Mouse (Mus musculus): ENCODE measurements around the gene Oxct2a. TPM values are rescaled to one million over a fixed set of nuclear protein-coding genes. Genes with fewer than 3 reads are reported as not detected.

Gene Oxct2a
- polyA plus RNA-seq (2015; fragmentation: Nextera tagmentation; extraction: Ambion mirVana): 0.17 TPM in 1 of 2 replicates, not detected in the other

DNA sequence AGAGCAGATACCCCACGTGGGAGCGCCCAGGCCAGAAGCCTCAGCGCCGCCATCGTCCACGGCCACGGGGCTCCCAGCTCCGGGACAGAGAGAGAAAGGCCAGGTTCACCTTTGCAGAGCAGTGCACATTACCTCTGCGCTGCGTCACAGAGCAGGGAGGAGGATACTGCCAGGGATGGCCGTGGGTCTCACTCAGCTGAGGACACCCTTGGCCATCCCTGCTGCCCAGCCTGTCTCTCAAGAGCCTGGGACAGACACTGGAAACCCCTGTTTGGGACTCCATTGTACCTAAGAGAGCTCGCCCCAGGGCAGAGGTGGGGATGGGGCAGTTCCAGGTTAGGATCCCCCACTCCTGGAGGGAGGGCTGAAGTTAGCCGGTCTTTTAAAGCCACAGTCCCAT is at the start of gene Oxct2a:
Oxct2a (minus strand) TSS at position 101 of the 400 bp plus-strand sequence.
- H3K27me3 ChIP-seq: peaks cover 22% of the 10 kb centered on the region
- no peak within 1 kb of the TSS for H3K27ac ChIP-seq
- no peaks in the 10 kb centered on the region for H3K9me3 ChIP-seq
- no peak for ATAC-seq (ENCODE audit: insufficient number of reproducible peaks, low FRiP score, low TSS enrichment, low read depth)
- peak within 1 kb of the TSS; percentile 23 for H3K4me3 ChIP-seq
- 6% methylated on average over 12 of the region's 13 CpGs for WGBS
- H3K36me3 ChIP-seq: no peaks in the 10 kb centered on the region
- peak within 1 kb of the TSS; percentile 47 for H3K4me2 ChIP-seq
- H3K9ac ChIP-seq: no peak within 1 kb of the TSS
- peaks cover 4% of the 10 kb centered on the region; the same call in 1 of the 2 replicates for H3K4me1 ChIP-seq

DNA sequence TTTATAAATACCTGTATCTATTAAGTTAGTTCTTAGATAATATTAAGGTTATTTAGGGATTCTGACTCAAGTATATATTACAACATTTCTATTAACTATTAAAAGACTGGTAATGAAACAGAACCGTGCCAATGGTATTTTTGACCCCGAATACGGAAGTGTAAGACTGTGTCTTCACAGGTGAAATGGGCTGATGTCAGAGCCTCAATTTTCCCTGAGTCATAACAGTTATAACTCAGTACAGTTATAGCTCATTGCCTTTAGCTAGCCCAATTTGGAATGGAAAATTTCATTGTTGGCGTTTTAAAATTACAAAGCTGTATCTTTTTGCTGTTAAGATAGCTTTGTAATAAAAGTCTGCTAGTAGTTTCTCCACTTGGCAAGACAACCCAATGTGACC is 40.1 kb upstream of the Oxct2a start:
- Histone ChIP-seq H3K27me3 (no peaks in the 10 kb centered on the region), H3K36me3 (peaks cover 82% of the 10 kb centered on the region), H3K4me2 (no peak overlapping the region), H3K4me3 (no peak overlapping the region), H3K9ac (no peak overlapping the region), H3K9me3 (no peaks in the 10 kb centered on the region), H3K27ac (no peak overlapping the region), H3K4me1 (no peaks in the 10 kb centered on the region)
- 92% methylated on average over 4 of the region's 4 CpGs for whole genome bisulfite sequencing
- ATAC-seq (ENCODE audit: insufficient number of reproducible peaks, low FRiP score, low TSS enrichment, low read depth): no peak

GRCm38 (mm10) chr4:123360771-123361170 is 37.3 kb upstream of the Oxct2a start:
- H3K4me1 ChIP-seq: no peaks in the 10 kb centered on the region
- peaks cover 76% of the 10 kb centered on the region for H3K36me3 ChIP-seq
- no peak overlapping the region for H3K4me2 ChIP-seq
- H3K9me3 ChIP-seq: no peaks in the 10 kb centered on the region
- WGBS: 92% methylated on average over 12 of the region's 12 CpGs
- no peak overlapping the region for H3K9ac ChIP-seq
- no peak for ATAC-seq (ENCODE audit: insufficient number of reproducible peaks, low FRiP score, low TSS enrichment, low read depth)
- H3K27ac ChIP-seq: no peak overlapping the region
- H3K27me3 ChIP-seq: no peaks in the 10 kb centered on the region
- H3K4me3 ChIP-seq: no peak overlapping the region

DNA sequence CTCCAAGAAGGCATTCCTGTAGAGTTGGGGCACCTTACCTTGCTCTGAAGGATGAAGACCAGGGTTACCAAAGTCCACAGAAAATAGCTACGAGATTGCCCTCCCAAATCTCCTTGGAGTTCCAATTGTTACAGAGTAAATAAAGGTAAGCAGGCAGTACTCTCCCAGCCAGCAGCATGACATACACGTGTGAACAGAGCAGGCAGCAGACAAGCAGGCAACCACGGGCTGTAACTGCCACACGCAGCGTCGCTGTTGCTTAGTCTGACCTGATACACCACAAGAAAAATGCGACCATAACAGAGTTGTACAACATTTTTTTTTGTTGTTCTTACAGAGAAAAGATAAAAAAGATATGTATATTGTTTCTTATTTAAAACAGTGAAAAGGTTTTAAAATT is 35.2 kb upstream of the Oxct2a start:
- 93% methylated on average over 7 of the region's 7 CpGs for WGBS

GRCm38 (mm10) chr4:123355941-123356340 is 32.5 kb upstream of the Oxct2a start:
- ATAC-seq (ENCODE audit: insufficient number of reproducible peaks, low FRiP score, low TSS enrichment, low read depth): no peak

More for the DNA sequence above, 35.2 kb upstream of the Oxct2a start:
- Histone ChIP-seq H3K4me1 (no peaks in the 10 kb centered on the region), H3K27me3 (no peaks in the 10 kb centered on the region), H3K27ac (no peak overlapping the region), H3K4me3 (no peak overlapping the region), H3K9ac (no peak overlapping the region), H3K9me3 (no peaks in the 10 kb centered on the region), H3K36me3 (peaks cover 77% of the 10 kb centered on the region), H3K4me2 (no peak overlapping the region)
- no peak for ATAC-seq (ENCODE audit: insufficient number of reproducible peaks, low FRiP score, low TSS enrichment, low read depth)

DNA sequence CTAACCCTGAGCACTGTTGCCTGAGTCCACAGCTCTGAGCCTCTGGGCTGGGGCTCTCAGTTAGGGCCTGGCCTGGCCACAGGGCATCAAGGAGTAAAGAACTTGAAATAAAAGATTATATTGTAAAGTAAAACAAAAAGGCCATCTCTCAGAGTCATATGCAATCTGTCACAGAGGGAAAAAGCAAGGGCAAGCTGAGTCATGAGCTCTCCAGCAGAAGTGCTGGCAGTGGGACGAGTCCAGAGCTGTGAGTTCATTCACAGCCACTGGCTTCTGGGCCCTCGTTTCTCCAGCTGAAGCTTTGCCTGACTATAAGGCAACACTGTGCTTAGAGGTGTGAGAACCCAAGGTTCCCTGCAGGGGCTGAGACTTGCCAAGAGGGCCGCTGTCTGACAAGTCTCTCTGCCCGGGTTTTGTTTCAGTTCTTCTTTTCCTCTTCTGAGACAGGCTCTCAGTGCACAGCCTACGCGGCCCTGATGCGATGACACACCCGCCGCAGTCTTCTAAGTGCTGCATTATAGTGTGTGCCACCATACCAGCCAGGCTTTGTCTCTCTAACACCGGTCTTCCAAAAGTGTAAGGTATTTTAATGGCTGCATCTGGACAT is 29.9 kb upstream of the Oxct2a start:
- H3K9ac ChIP-seq: no peak overlapping the region
- no peaks in the 10 kb centered on the region for H3K9me3 ChIP-seq
- no peaks in the 10 kb centered on the region for H3K4me1 ChIP-seq
- no peak overlapping the region for H3K4me2 ChIP-seq
- H3K36me3 ChIP-seq: peaks cover 82% of the 10 kb centered on the region
- H3K4me3 ChIP-seq: no peak overlapping the region
- ATAC-seq (ENCODE audit: insufficient number of reproducible peaks, low FRiP score, low TSS enrichment, low read depth): no peak
- no peaks in the 10 kb centered on the region for H3K27me3 ChIP-seq
- no peak overlapping the region for H3K27ac ChIP-seq
- WGBS: 77% methylated on average over 9 of the region's 10 CpGs

More at GRCm38 (mm10) chr4:123355941-123356340, 32.5 kb upstream of the Oxct2a start:
- Histone ChIP-seq H3K9me3 (no peaks in the 10 kb centered on the region), H3K4me1 (no peaks in the 10 kb centered on the region), H3K36me3 (peaks cover 79% of the 10 kb centered on the region), H3K9ac (no peak overlapping the region), H3K4me2 (no peak overlapping the region), H3K27me3 (no peaks in the 10 kb centered on the region), H3K27ac (no peak overlapping the region), H3K4me3 (no peak overlapping the region)
- 89% methylated on average over 8 of the region's 8 CpGs for WGBS

GRCm38 (mm10) chr4:123343471-123343789 is 20.0 kb upstream of the Oxct2a start:
- Histone ChIP-seq H3K4me1 (peaks cover 15% of the 10 kb centered on the region), H3K36me3 (peaks cover 4% of the 10 kb centered on the region; the same call in 1 of the 2 replicates), H3K9me3 (no peaks in the 10 kb centered on the region), H3K9ac (no peak overlapping the region), H3K27ac (no peak overlapping the region), H3K27me3 (peaks cover 45% of the 10 kb centered on the region), H3K4me2 (peak overlapping the region; percentile 82), H3K4me3 (peak overlapping the region; percentile 51)
- ATAC-seq (ENCODE audit: insufficient number of reproducible peaks, low FRiP score, low TSS enrichment, low read depth): no peak
- 5% methylated on average over 6 of the region's 6 CpGs for WGBS

DNA sequence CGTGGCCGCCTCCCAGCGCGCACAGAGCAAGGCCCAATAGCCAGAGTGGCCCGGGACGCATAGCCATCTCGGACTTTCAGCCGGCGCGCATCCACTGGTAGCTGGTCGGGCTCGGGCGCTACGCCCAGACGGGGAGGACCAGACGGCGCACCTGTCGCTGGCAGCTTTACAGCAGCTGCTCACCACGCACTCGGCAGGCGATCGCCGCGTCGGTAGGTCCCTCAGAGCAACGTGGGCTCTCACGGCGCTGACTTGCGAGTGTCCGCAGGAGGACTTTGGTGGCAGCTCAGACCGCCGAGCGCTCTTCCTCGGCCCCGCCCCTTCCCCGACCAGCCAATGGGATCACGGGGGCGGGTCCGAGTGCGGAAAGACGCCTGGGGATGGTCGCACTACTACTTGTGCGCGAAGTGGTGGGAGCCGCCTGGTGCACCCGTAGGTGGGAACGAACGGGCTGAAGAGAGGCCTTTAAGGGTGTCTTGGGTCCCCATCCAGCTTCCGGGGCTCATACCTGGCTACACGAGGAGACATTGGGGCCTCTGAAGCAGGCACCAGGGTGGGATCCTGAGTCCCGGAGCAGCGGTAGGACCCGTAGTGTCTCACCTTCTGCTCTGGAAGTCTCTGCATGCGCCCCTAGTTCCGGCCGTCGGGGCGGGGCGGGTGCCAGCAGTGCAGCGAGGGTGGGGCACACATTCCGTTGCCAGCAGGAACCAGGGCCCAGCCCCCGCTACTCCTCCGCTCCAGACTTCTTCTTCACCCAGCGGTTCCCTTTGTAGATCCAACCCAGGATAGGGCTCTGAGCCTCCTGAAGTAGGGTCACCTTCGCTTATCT is 19.4 kb upstream of the Oxct2a start, which contains the start of gene Bmp8a:
Bmp8a (minus strand) TSS at position 611 of the 829 bp plus-strand sequence.
- Histone ChIP-seq H3K27ac (no peak within 1 kb of the TSS), H3K4me3 (peak within 1 kb of the TSS; percentile 51), H3K9me3 (no peaks in the 10 kb centered on the region), H3K4me2 (peak within 1 kb of the TSS; percentile 82), H3K27me3 (peaks cover 46% of the 10 kb centered on the region), H3K36me3 (no peaks in the 10 kb centered on the region), H3K4me1 (peaks cover 15% of the 10 kb centered on the region), H3K9ac (no peak within 1 kb of the TSS)
- ATAC-seq (ENCODE audit: insufficient number of reproducible peaks, low FRiP score, low TSS enrichment, low read depth): peak; percentile 78
- WGBS: under 1% methylated on average over 65 of the region's 65 CpGs

GRCm38 (mm10) chr4:123342091-123342641 is 18.7 kb upstream of the Oxct2a start:
- Histone ChIP-seq H3K4me1 (peaks cover 15% of the 10 kb centered on the region), H3K36me3 (no peaks in the 10 kb centered on the region), H3K27ac (no peak overlapping the region), H3K4me3 (peak overlapping the region; percentile 51), H3K27me3 (peaks cover 46% of the 10 kb centered on the region), H3K9me3 (no peaks in the 10 kb centered on the region), H3K9ac (no peak overlapping the region), H3K4me2 (peak overlapping the region; percentile 82)
- WGBS: 2% methylated on average over 43 of the region's 43 CpGs
- ATAC-seq (ENCODE audit: insufficient number of reproducible peaks, low FRiP score, low TSS enrichment, low read depth): no peak

- WGBS: 71% methylated on average over 5 of the region's 5 CpGs
- H3K4me1 ChIP-seq: peaks cover 15% of the 10 kb centered on the region
- no peak overlapping the region for H3K4me2 ChIP-seq
- H3K36me3 ChIP-seq: no peaks in the 10 kb centered on the region
- no peak for ATAC-seq (ENCODE audit: insufficient number of reproducible peaks, low FRiP score, low TSS enrichment, low read depth)
- no peak overlapping the region for H3K27ac ChIP-seq
- H3K4me3 ChIP-seq: no peak overlapping the region
- H3K9ac ChIP-seq: no peak overlapping the region
- H3K9me3 ChIP-seq: no peaks in the 10 kb centered on the region
- H3K27me3 ChIP-seq: peaks cover 46% of the 10 kb centered on the region
Observed at GRCm38 (mm10) chr4:123340232-123340631, 16.8 kb upstream of the Oxct2a start.

- peaks cover 29% of the 10 kb centered on the region for H3K27me3 ChIP-seq
- no peak overlapping the region for H3K4me3 ChIP-seq
- H3K9ac ChIP-seq: no peak overlapping the region
- H3K9me3 ChIP-seq: no peaks in the 10 kb centered on the region
- H3K4me1 ChIP-seq: peaks cover 7% of the 10 kb centered on the region
- ATAC-seq (ENCODE audit: insufficient number of reproducible peaks, low FRiP score, low TSS enrichment, low read depth): no peak
- H3K36me3 ChIP-seq: no peaks in the 10 kb centered on the region
- no peak overlapping the region for H3K4me2 ChIP-seq
- no peak overlapping the region for H3K27ac ChIP-seq
- WGBS: 62% methylated on average over 4 of the region's 4 CpGs
Observed at GRCm38 (mm10) chr4:123337693-123338092, 14.3 kb upstream of the Oxct2a start.
